Mouse (Mus musculus): ENCODE measurements around the gene H2bfm. TPM values are rescaled to one million over a fixed set of nuclear protein-coding genes. Genes with fewer than 3 reads are reported as not detected.
"Not testable (repeated sequence)": the region's sequence is repeated elsewhere in the genome, so short reads cannot be mapped to it uniquely, and the experiment has no call there.

H2bfm gene
- polyA plus RNA-seq (2015; fragmentation: Nextera tagmentation; extraction: Ambion mirVana): not detected in 2 replicates

DNA sequence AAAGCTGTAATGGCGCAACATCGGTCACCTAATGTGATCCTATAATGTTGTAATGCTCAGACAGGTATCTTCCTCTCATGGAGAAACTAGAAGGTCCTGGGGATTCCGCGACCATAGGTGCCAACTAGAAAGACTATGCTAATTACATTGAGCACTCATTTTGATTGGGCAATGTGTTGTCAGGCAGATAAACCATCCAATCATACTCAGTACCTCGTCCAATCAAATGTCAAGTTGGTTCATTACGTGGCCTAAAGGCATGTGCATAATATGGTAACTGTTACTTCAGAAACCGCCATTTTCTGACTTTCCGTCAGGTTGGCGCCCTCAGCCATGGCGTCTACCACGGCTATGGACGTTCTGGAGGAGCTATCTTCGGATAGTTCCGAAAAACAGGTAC is at the start of gene H2bfm:
Gene H2bfm (plus strand): TSS at position 295 of the 400 bp plus-strand sequence.
- Histone ChIP-seq H3K4me2 (replicated peaks) (no peak within 1 kb of the TSS), H3K4me1 (no peaks in the 10 kb centered on the region), H3K9me3 (replicated peaks) (no peaks in the 10 kb centered on the region), H3K4me3 (replicated peaks) (no peak within 1 kb of the TSS), H3K36me3 (no peaks in the 10 kb centered on the region), H3K9ac (no peak within 1 kb of the TSS), H3K27me3 (no peaks in the 10 kb centered on the region), H3K27ac (replicated peaks) (no peak within 1 kb of the TSS)
- WGBS: 91% methylated on average over 14 of the region's 14 CpGs
- ATAC-seq (ENCODE audit: insufficient number of reproducible peaks, low FRiP score, low TSS enrichment, low read depth): no peak

DNA sequence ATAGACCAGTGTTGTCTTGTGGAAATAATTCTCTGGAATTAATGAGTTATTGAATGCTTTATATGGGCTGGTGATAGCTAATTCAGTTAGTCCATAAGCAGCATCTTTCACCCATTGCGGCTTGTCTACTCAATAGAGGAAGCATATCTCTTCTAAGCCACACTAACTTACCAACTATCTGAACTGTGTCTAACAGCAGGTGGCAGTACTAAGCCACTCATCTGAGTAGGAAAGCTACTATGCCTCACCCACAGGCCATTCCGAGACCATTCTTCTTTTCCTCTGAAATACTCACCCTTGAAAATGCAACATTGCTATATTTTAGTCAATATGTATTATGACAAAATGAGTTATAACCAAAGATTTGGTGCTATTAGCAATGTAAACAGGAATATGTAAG is 31.4 kb upstream of the H2bfm start:
- 41% methylated on average over 2 of the region's 2 CpGs for WGBS
- ATAC-seq (ENCODE audit: insufficient number of reproducible peaks, low FRiP score, low TSS enrichment, low read depth): no peak
- H3K4me1 ChIP-seq: no peaks in the 10 kb centered on the region
- H3K9ac ChIP-seq: no peak overlapping the region
- H3K27ac ChIP-seq (replicated peaks): no peak overlapping the region
- H3K4me3 ChIP-seq (replicated peaks): no peak overlapping the region
- no peaks in the 10 kb centered on the region for H3K27me3 ChIP-seq
- H3K4me2 ChIP-seq (replicated peaks): no peak overlapping the region
- no peaks in the 10 kb centered on the region for H3K36me3 ChIP-seq
- no peaks in the 10 kb centered on the region for H3K9me3 ChIP-seq (replicated peaks)

DNA sequence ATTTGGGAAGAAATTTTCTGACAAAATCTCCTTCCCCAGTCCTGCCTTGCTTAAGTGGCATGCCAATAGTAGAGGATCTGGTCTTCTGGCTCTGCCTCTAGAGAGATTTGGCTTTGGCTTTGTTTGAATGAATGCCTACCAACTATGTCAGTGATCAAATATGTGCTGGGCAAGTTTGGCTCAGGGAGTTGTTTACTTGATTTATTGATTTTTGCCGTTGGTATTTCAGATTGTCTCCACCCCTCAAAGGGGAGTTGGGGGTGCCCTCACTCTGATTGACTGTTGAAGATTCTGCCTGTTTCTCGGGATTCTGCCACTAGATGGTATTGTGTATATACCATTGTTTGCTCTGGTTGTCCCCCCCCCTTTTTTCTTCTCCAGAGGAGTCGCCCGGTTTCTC is 22.8 kb upstream of the H2bfm start:
- Histone ChIP-seq H3K27ac (replicated peaks) (no peak overlapping the region), H3K9me3 (replicated peaks) (no peaks in the 10 kb centered on the region), H3K4me3 (replicated peaks) (no peak overlapping the region), H3K27me3 (no peaks in the 10 kb centered on the region), H3K4me1 (no peaks in the 10 kb centered on the region), H3K36me3 (no peaks in the 10 kb centered on the region), H3K9ac (no peak overlapping the region), H3K4me2 (replicated peaks) (no peak overlapping the region)
- ATAC-seq (ENCODE audit: insufficient number of reproducible peaks, low FRiP score, low TSS enrichment, low read depth): no peak
- 60% methylated on average over 4 of the region's 4 CpGs for WGBS

DNA sequence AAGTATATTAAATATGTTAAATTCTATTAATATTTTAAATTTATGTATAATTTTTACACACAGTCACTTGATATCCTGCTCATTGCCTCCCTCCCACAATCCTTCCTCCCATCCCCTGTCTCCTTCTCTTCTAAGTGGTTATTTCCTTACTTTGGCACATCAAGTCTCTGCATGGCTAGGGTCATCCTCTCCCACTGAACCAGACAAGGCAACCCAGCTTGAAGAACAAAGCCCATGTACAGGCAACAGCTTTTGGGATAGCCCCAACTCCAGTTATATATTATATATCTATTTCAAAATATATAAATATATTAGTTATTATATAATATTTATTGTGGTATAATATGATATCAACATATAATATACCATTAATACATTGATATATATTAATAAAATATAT is 1.3 kb upstream of the H2bfm start:
- no peak overlapping the region for H3K4me3 ChIP-seq (replicated peaks)
- H3K9ac ChIP-seq: no peak overlapping the region
- no peak overlapping the region for H3K4me2 ChIP-seq (replicated peaks)
- H3K4me1 ChIP-seq: no peaks in the 10 kb centered on the region
- no peak for ATAC-seq (ENCODE audit: insufficient number of reproducible peaks, low FRiP score, low TSS enrichment, low read depth)
- no peaks in the 10 kb centered on the region for H3K27me3 ChIP-seq
- H3K36me3 ChIP-seq: no peaks in the 10 kb centered on the region
- H3K9me3 ChIP-seq (replicated peaks): no peaks in the 10 kb centered on the region
- H3K27ac ChIP-seq (replicated peaks): no peak overlapping the region

DNA sequence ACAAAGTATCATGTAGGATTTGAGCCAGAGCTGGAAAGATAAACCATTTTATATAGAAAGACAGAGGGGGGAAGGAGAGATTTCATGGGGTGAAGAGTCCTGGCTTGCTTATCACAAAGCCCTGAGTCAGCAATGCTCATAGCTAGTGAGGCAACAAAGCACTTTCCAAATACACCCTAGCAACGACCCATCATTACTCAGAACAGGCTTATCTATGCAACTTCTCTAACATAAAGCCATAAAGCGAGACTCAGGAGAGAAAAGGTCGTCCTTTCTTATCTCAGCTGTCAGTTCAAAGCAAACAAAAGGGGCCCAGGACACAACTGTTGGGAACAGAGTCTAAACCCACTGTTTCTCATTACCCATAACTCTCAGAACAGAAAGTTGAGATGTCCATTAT is 10.9 kb downstream of the H2bfm start:
- no peaks in the 10 kb centered on the region for H3K4me1 ChIP-seq
- no peak overlapping the region for H3K9ac ChIP-seq
- no peaks in the 10 kb centered on the region for H3K27me3 ChIP-seq
- no peak overlapping the region for H3K27ac ChIP-seq (replicated peaks)
- H3K4me2 ChIP-seq (replicated peaks): no peak overlapping the region
- H3K9me3 ChIP-seq (replicated peaks): no peaks in the 10 kb centered on the region
- ATAC-seq (ENCODE audit: insufficient number of reproducible peaks, low FRiP score, low TSS enrichment, low read depth): no peak
- 43% methylated on average over 3 of the region's 3 CpGs for WGBS
- no peaks in the 10 kb centered on the region for H3K36me3 ChIP-seq
- H3K4me3 ChIP-seq (replicated peaks): no peak overlapping the region

DNA sequence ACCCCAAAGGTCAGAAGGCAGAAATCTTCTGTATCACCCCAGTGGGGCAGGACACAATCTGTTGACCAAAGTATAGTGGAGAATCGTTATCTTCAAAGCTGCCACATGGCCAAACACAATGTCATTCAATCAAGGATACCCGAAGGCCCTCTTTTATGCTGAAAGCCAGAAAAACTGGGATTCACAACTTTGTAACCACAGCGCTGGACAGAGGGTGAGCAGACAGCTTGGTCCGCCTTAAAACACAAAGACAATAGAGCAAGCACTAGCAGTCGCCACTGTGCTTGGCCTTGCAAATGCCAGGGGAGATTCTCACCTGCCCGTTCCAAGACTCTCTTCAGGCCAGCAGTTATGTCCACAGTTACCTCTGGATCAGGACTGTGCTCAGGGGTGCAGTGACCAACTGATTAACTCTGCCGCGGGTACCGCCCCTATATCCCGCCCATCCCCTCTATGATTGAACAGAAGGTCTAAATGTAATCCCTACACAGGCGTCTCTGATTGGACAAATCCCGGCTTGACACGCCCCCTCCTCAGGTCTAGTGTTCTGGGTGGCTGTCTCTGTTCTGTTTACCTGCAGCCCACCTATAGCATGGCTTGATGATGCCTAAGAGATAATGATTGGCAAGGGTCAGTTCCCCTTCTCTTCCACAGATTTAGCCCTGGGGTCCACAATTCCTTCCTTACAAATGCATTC is 30.6 kb downstream of the H2bfm start:
- 26% methylated on average over 13 of the region's 13 CpGs for WGBS
- peak; percentile 91 for ATAC-seq (ENCODE audit: insufficient number of reproducible peaks, low FRiP score, low TSS enrichment, low read depth)
- H3K9ac ChIP-seq: not testable (repeated sequence)

DNA sequence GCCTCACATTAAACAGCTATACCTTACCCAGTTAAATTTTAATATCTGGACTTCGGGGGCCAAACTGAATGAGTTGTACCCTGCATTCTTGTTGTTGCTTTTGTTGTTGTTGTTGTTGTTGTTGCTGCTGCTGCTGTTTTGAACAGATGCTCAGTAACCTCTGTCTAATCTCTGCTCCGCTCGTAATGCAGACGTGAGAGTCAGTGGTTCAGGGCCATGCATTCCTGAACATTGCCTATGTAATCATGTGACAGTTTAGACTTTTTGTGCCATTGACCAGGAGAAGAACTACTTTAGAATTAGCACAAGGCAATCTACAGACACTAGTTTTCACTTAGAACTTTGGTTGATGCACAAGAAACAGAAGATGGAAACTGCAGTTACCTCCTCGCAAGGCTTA is 31.2 kb downstream of the H2bfm start:
- not testable (repeated sequence) for H3K4me1 ChIP-seq; H3K27ac ChIP-seq (replicated peaks); H3K9ac ChIP-seq; ATAC-seq (ENCODE audit: insufficient number of reproducible peaks, low FRiP score, low TSS enrichment, low read depth); H3K36me3 ChIP-seq; H3K27me3 ChIP-seq; H3K9me3 ChIP-seq (replicated peaks)
- Histone ChIP-seq H3K4me3 (replicated peaks) (peak overlapping the region; percentile 37), H3K4me2 (replicated peaks) (peak overlapping the region; percentile 45)
- 57% methylated on average over 5 of the region's 5 CpGs for WGBS

More for the DNA sequence above, 30.6 kb downstream of the H2bfm start:
- H3K27ac ChIP-seq (replicated peaks); H3K4me1 ChIP-seq; H3K27me3 ChIP-seq; H3K36me3 ChIP-seq; H3K9me3 ChIP-seq (replicated peaks): not testable (repeated sequence)
- H3K4me2 ChIP-seq (replicated peaks): peak overlapping the region; percentile 45
- H3K4me3 ChIP-seq (replicated peaks): peak overlapping the region; percentile 37

DNA sequence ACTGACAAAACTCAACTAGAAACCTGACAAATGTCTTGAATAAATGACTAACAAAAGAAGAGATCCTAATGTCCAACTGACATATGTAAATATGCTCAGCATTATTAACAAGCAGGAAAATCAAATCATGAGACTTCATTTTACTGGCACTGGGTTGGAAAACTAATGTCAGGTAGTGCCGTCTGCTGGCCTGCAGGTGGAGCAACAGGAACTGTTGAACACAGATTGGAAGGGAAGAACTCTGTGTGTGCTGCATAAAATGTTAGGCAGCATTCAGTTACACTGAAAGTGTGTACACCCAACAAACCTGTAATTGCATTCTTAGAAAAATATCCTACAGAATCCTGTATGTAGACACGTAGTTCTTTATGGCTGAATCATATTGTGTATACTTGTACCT is 32.6 kb downstream of the H2bfm start:
- H3K36me3 ChIP-seq: no peaks in the 10 kb centered on the region
- no peak overlapping the region for H3K4me3 ChIP-seq (replicated peaks)
- ATAC-seq (ENCODE audit: insufficient number of reproducible peaks, low FRiP score, low TSS enrichment, low read depth): no peak
- no peak overlapping the region for H3K27ac ChIP-seq (replicated peaks)
- no peak overlapping the region for H3K9ac ChIP-seq
- H3K4me2 ChIP-seq (replicated peaks): no peak overlapping the region
- H3K4me1 ChIP-seq: no peaks in the 10 kb centered on the region
- H3K9me3 ChIP-seq (replicated peaks): no peaks in the 10 kb centered on the region
- 17% methylated on average over 2 of the region's 2 CpGs for WGBS
- H3K27me3 ChIP-seq: no peaks in the 10 kb centered on the region

DNA sequence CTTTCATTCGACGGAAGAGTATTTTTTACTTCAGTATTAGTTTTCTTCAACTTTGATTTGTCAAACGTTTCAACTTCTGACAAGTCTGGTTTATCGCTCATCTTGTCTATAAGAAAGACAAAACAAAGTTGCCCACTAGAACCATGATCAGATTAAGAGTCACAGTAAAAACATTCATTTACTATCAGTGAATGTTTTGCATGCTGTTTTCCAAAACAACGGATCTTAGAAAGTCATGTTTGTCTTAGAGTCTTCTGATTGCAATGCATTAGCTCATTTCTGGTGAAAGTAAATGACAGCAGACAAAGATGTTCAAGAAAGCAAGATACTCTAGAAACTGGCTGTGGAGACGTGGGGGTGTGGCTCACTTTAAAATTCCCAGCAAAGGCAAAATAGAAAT is 48.3 kb downstream of the H2bfm start, which contains the start of gene Tmsb15b2:
Gene Tmsb15b2 (minus strand): TSS at position 101 of the 400 bp plus-strand sequence.
- H3K36me3 ChIP-seq; ATAC-seq (ENCODE audit: insufficient number of reproducible peaks, low FRiP score, low TSS enrichment, low read depth); H3K27me3 ChIP-seq; H3K27ac ChIP-seq (replicated peaks); H3K9me3 ChIP-seq (replicated peaks); H3K4me1 ChIP-seq; H3K9ac ChIP-seq: not testable (repeated sequence)
- 87% methylated on average over 6 of the region's 6 CpGs for WGBS
- Histone ChIP-seq H3K4me2 (replicated peaks) (peak within 1 kb of the TSS; percentile 51), H3K4me3 (replicated peaks) (peak within 1 kb of the TSS; percentile 47)

DNA sequence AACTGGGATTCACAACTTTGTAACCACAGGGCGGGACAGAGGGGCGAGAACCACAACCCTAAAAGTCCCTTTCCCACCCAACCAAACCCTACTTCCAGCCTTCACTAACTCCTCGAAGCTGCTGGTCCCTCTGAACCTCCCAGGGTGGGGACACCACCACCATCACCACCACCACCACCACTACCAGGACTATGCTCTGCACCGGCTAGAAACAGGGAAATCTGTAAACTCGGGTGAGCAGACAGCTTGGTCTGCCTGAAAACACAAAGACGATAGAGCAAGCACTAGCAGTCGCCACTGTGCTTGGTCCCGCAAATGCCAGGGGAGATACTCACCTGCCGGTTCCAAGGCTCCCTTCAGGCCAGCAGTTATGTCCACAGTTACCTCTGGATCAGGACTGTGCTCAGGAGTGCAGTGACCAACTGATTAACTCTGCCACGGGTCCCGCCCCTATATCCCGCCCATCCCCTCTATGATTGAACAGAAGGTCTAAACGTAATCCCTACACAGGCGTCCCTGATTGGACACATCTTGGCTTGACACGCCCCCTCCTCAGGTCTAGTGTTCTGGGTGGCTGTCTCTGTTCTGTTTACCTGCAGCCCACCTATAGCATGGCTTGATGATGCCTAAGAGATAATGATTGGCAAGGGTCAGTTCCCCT is 49.4 kb downstream of the H2bfm start, which contains the start of the genes Tmsb15l and Tmsb15b1:
Gene Tmsb15l (minus strand): TSS at position 446 of the 661 bp plus-strand sequence.
Gene Tmsb15b1 (minus strand): TSS at position 451 of the 661 bp plus-strand sequence.
- 23% methylated on average over 15 of the region's 15 CpGs for WGBS

More for the DNA sequence above, 49.4 kb downstream of the H2bfm start, which contains the start of the genes Tmsb15l and Tmsb15b1:
- Histone ChIP-seq H3K4me3 (replicated peaks) (peak within 1 kb of the TSS; percentile 47), H3K9me3 (replicated peaks) (no peaks in the 10 kb centered on the region), H3K36me3 (no peaks in the 10 kb centered on the region), H3K4me1 (no peaks in the 10 kb centered on the region), H3K9ac (no peak within 1 kb of the TSS), H3K27ac (replicated peaks) (no peak within 1 kb of the TSS), H3K4me2 (replicated peaks) (peak within 1 kb of the TSS; percentile 51), H3K27me3 (no peaks in the 10 kb centered on the region)
- ATAC-seq (ENCODE audit: insufficient number of reproducible peaks, low FRiP score, low TSS enrichment, low read depth): peak; percentile 100
